In genomic region chrX:136304295-136304694, GRCm38 (mm10) we compare ENCODE assay signal across 8 mouse cellular contexts. TPM values are rescaled to one million over a fixed set of nuclear protein-coding genes. Genes with fewer than 3 reads are reported as not detected.
DNase-seq lines count a peak whose midpoint lies in the region; ATAC-seq and TF ChIP-seq lines count a peak whose summit lies in the region.

No protein-coding gene starts in this region.

- H3K4me3 ChIP-seq in forebrain, embryonic 14.5 days (ENCODE audit: low read depth, low read length), result no peak overlapping the region
- H3K4me3 ChIP-seq in forebrain, embryonic 11.5 days (ENCODE audit: low read depth, low read length), result no peak overlapping the region
- H3K4me3 ChIP-seq in liver, adult 2 months (ENCODE audit: insufficient read depth, low read depth, low read length), result no peak overlapping the region
- H3K4me3 ChIP-seq in liver, embryonic 11.5 days (ENCODE audit: low read depth, low read length), result no peak overlapping the region
- no peak overlapping the region for H3K4me3 ChIP-seq in lung, postnatal 0 days (ENCODE audit: low read depth, low read length)

- H3K27me3 ChIP-seq in forebrain, embryonic 14.5 days (replicated peaks; ENCODE audit: control insufficient read depth, insufficient read depth, low read length), result no peaks in the 10 kb centered on the region
- H3K27me3 ChIP-seq in forebrain, embryonic 11.5 days (ENCODE audit: control insufficient read depth, insufficient read depth, low read length), result no peaks in the 10 kb centered on the region
- no peaks in the 10 kb centered on the region for H3K27me3 ChIP-seq in liver, adult 2 months (ENCODE audit: control insufficient read depth, insufficient read depth, low read length)
- no peaks in the 10 kb centered on the region for H3K27me3 ChIP-seq in liver, embryonic 11.5 days (replicated peaks; ENCODE audit: control insufficient read depth, insufficient read depth, low read length)
- H3K27me3 ChIP-seq in lung, postnatal 0 days (replicated peaks; ENCODE audit: insufficient read depth, low read length), result no peaks in the 10 kb centered on the region

- ATAC-seq in forebrain, embryonic 14.5 days, result no peak; the same call in 1 of the 2 replicates
- no peak for ATAC-seq in forebrain, embryonic 11.5 days (replicated peaks; ENCODE audit: low FRiP score)
- ATAC-seq in liver, embryonic 11.5 days (replicated peaks; ENCODE audit: low FRiP score), result no peak
- no peak for ATAC-seq in lung, postnatal 0 days

- no peaks in the 10 kb centered on the region for H3K9me3 ChIP-seq in forebrain, embryonic 14.5 days (replicated peaks; ENCODE audit: control insufficient read depth, low read length)
- no peaks in the 10 kb centered on the region for H3K9me3 ChIP-seq in forebrain, embryonic 11.5 days (ENCODE audit: control insufficient read depth, low read length)
- H3K9me3 ChIP-seq in liver, embryonic 11.5 days (ENCODE audit: control insufficient read depth, low read length), result no peaks in the 10 kb centered on the region
- H3K9me3 ChIP-seq in lung, postnatal 0 days (ENCODE audit: low read length), result no peaks in the 10 kb centered on the region

- TF ChIP-seq CTCF in liver, adult 2 months (IDR thresholded peaks at IDR 0.05; ENCODE audit: low read depth, low read length), result 0 out of 2 replicates have a peak, but pooled peaks have one; percentile 11
- TF ChIP-seq CTCF in lung, postnatal 0 days (IDR thresholded peaks at IDR 0.05), result peak; percentile 68

- no peak for TF ChIP-seq EP300 in lung, postnatal 0 days (IDR thresholded peaks at IDR 0.05)

- no peaks in the 10 kb centered on the region for H3K36me3 ChIP-seq in forebrain, embryonic 14.5 days (ENCODE audit: control insufficient read depth, insufficient read depth, low read length)
- H3K36me3 ChIP-seq in forebrain, embryonic 11.5 days (ENCODE audit: control insufficient read depth, insufficient read depth, low read length), result no peaks in the 10 kb centered on the region
- H3K36me3 ChIP-seq in liver, adult 2 months (ENCODE audit: control insufficient read depth, insufficient read depth, low read length), result no peaks in the 10 kb centered on the region
- no peaks in the 10 kb centered on the region for H3K36me3 ChIP-seq in liver, embryonic 11.5 days (ENCODE audit: control insufficient read depth, insufficient read depth, low read length)
- H3K36me3 ChIP-seq in lung, postnatal 0 days (ENCODE audit: insufficient read depth, low read length), result no peaks in the 10 kb centered on the region

- intact Hi-C loops in heart, postnatal 14 days (cut with DNase I), result loop anchor here (1.0 to 5.0 kb wide), 2 partner anchors 66 to 107 kb away; no protein-coding TSS in a partner anchor

- no peak overlapping the region for H3K9ac ChIP-seq in forebrain, embryonic 14.5 days (ENCODE audit: low read length)
- no peak overlapping the region for H3K9ac ChIP-seq in forebrain, embryonic 11.5 days (ENCODE audit: low read length)
- H3K9ac ChIP-seq in liver, adult 2 months (ENCODE audit: low read depth, low read length), result no peak overlapping the region
- no peak overlapping the region for H3K9ac ChIP-seq in liver, embryonic 11.5 days (ENCODE audit: low read depth, low read length)
- no peak overlapping the region for H3K9ac ChIP-seq in lung, postnatal 0 days (replicated peaks; ENCODE audit: low read depth)

- H3K4me2 ChIP-seq in forebrain, embryonic 14.5 days (ENCODE audit: low read length), result no peak overlapping the region
- H3K4me2 ChIP-seq in forebrain, embryonic 11.5 days (ENCODE audit: low read depth, low read length, severe bottlenecking), result no peak overlapping the region
- no peak overlapping the region for H3K4me2 ChIP-seq in liver, embryonic 11.5 days
- no peak overlapping the region for H3K4me2 ChIP-seq in lung, postnatal 0 days (replicated peaks; ENCODE audit: low read depth, low read length)

- no peaks in the 10 kb centered on the region for H3K79me2 ChIP-seq in liver, adult 2 months (ENCODE audit: control insufficient read depth, insufficient read depth, low read length)

- peak; percentile 49 for DNase-seq in forebrain, embryonic 14.5 days (ENCODE audit: low spot score)
- DNase-seq in forebrain, embryonic 11.5 days (ENCODE audit: low spot score), result no peak
- peak; percentile 3 for DNase-seq in liver, adult 2 months (ENCODE audit: extremely low read depth, low read depth, low spot score)
- DNase-seq in liver, embryonic 11.5 days (ENCODE audit: low spot score), result no peak
- DNase-seq in adrenal gland, postnatal 14 days, result peak; percentile 28
- peak; percentile 9 to 39 for DNase-seq in heart, postnatal 14 days
- peak; percentile 9 for DNase-seq in lung, postnatal 0 days (ENCODE audit: low spot score)
- no peak for DNase-seq in spleen, postnatal 14 days (ENCODE audit: low spot score in 2 of 2)

- TF ChIP-seq POLR2A in liver, adult 2 months (IDR thresholded peaks at IDR 0.05; ENCODE audit: extremely low read depth, insufficient read depth, low read length), result no peak

- no peak overlapping the region for H3K27ac ChIP-seq in forebrain, embryonic 14.5 days (ENCODE audit: low read depth, low read length)
- no peak overlapping the region for H3K27ac ChIP-seq in forebrain, embryonic 11.5 days (ENCODE audit: low read depth, low read length)
- H3K27ac ChIP-seq in liver, adult 2 months (replicated peaks; ENCODE audit: insufficient read depth, low read depth, low read length), result no peak overlapping the region
- no peak overlapping the region for H3K27ac ChIP-seq in liver, embryonic 11.5 days (ENCODE audit: low read depth, low read length)
- H3K27ac ChIP-seq in lung, postnatal 0 days (ENCODE audit: low read length), result no peak overlapping the region

- no peaks in the 10 kb centered on the region for H3K4me1 ChIP-seq in forebrain, embryonic 14.5 days (ENCODE audit: control insufficient read depth, insufficient read depth, low read length)
- H3K4me1 ChIP-seq in forebrain, embryonic 11.5 days (replicated peaks; ENCODE audit: control insufficient read depth, insufficient read depth, low read length), result no peaks in the 10 kb centered on the region
- H3K4me1 ChIP-seq in liver, adult 2 months (ENCODE audit: control insufficient read depth, insufficient read depth, low read length), result no peaks in the 10 kb centered on the region
- H3K4me1 ChIP-seq in liver, embryonic 11.5 days (replicated peaks; ENCODE audit: control insufficient read depth, insufficient read depth, low read length), result no peaks in the 10 kb centered on the region
- no peaks in the 10 kb centered on the region for H3K4me1 ChIP-seq in lung, postnatal 0 days (ENCODE audit: insufficient read depth, low read depth, low read length)

RNA-seq across cellular contexts. Expression of gene Bex3, which starts 34.2 kb away (rescaled TPM):
- polyA plus RNA-seq in forebrain, embryonic 14.5 days (2014; fragmentation: Nextera tagmentation; extraction: Ambion mirVana), result 693 and 746 TPM in 2 replicates
- polyA plus RNA-seq in forebrain, embryonic 11.5 days (2014; fragmentation: Nextera tagmentation; extraction: Ambion mirVana), result 662 and 667 TPM in 2 replicates
- total RNA-seq in liver, adult 2 months (2014; rRNA removed), result 1.2 and 1.5 TPM in 2 replicates
- 1.4 and 1.9 TPM in 2 replicates for polyA plus RNA-seq in liver, adult 2 months (2012; rRNA removed)
- polyA plus RNA-seq in liver, embryonic 11.5 days (2014; fragmentation: Nextera tagmentation; extraction: Ambion mirVana), result 486 and 530 TPM in 2 replicates
- total RNA-seq in adrenal gland, postnatal 14 days (2021), result 190 and 238 TPM in 2 replicates
- total RNA-seq in heart, postnatal 14 days (2021), result 10 to 100 TPM; 28.7 to 30.9 TPM
- polyA plus RNA-seq in lung, postnatal 0 days (2015; fragmentation: Nextera tagmentation; extraction: Ambion mirVana), result 275 and 314 TPM in 2 replicates

RNA-seq across cellular contexts. Expression of gene Tceal9, which starts 59.4 kb away (rescaled TPM):
- polyA plus RNA-seq in forebrain, embryonic 14.5 days (2014; fragmentation: Nextera tagmentation; extraction: Ambion mirVana), result 368 and 379 TPM in 2 replicates
- polyA plus RNA-seq in forebrain, embryonic 11.5 days (2014; fragmentation: Nextera tagmentation; extraction: Ambion mirVana), result 376 and 408 TPM in 2 replicates
- 30.7 and 32.4 TPM in 2 replicates for total RNA-seq in liver, adult 2 months (2014; rRNA removed)
- 3.1 and 3.9 TPM in 2 replicates for polyA plus RNA-seq in liver, adult 2 months (2012; rRNA removed)
- polyA plus RNA-seq in liver, embryonic 11.5 days (2014; fragmentation: Nextera tagmentation; extraction: Ambion mirVana), result 373 and 393 TPM in 2 replicates
- 308 and 347 TPM in 2 replicates for total RNA-seq in adrenal gland, postnatal 14 days (2021)
- 10 to 100 TPM; 48.5 to 49.3 TPM for total RNA-seq in heart, postnatal 14 days (2021)
- polyA plus RNA-seq in lung, postnatal 0 days (2015; fragmentation: Nextera tagmentation; extraction: Ambion mirVana), result 721 and 732 TPM in 2 replicates

Comparison
In these comparisons a context has a peak if more than half of its experiments do, and no peak if none do; other contexts are left out.
1. DNase-seq: peak in forebrain, embryonic 14.5 days (single experiment), liver, adult 2 months (single experiment), adrenal gland, postnatal 14 days (single experiment), heart, postnatal 14 days (2 of 2) and lung, postnatal 0 days (single experiment); none in forebrain, embryonic 11.5 days (single experiment), liver, embryonic 11.5 days (single experiment) and spleen, postnatal 14 days (0 of 2).
2. RNA of gene Bex3, which starts 34.2 kb away (polyA plus RNA-seq): 693 to 746 TPM in forebrain, embryonic 14.5 days, 662 to 667 TPM in forebrain, embryonic 11.5 days, 486 to 530 TPM in liver, embryonic 11.5 days and 275 to 314 TPM in lung, postnatal 0 days; 1.4 to 1.9 TPM in liver, adult 2 months; every median in the first group is over 10 times any median in the second.
3. RNA of gene Tceal9, which starts 59.4 kb away (polyA plus RNA-seq): 721 to 732 TPM in lung, postnatal 0 days, 376 to 408 TPM in forebrain, embryonic 11.5 days, 373 to 393 TPM in liver, embryonic 11.5 days and 368 to 379 TPM in forebrain, embryonic 14.5 days; 3.1 to 3.9 TPM in liver, adult 2 months; every median in the first group is over 10 times any median in the second.